Mouse (Mus musculus) cerebellum, adult 2 months (tissue): ENCODE measurements around the gene Abcg1.

Experiments
- CTCF ChIP-seq: fragments of 200-500 bp; IDR thresholded peaks from 2 replicates; pipeline ENCODE4 v1.5.1; 2011; ENCODE audit warnings: low read depth, mild to moderate bottlenecking, control low read depth, low read length, moderate library complexity, borderline replicate concordance; ENCODE audit not compliant: insufficient read depth
- POLR2A ChIP-seq: fragments of 200-500 bp; IDR thresholded peaks from 2 replicates; pipeline ENCODE4 v1.6.1; 2011; ENCODE audit warnings: low read length, control low read depth, borderline replicate concordance; ENCODE audit not compliant: insufficient read depth

DNA sequence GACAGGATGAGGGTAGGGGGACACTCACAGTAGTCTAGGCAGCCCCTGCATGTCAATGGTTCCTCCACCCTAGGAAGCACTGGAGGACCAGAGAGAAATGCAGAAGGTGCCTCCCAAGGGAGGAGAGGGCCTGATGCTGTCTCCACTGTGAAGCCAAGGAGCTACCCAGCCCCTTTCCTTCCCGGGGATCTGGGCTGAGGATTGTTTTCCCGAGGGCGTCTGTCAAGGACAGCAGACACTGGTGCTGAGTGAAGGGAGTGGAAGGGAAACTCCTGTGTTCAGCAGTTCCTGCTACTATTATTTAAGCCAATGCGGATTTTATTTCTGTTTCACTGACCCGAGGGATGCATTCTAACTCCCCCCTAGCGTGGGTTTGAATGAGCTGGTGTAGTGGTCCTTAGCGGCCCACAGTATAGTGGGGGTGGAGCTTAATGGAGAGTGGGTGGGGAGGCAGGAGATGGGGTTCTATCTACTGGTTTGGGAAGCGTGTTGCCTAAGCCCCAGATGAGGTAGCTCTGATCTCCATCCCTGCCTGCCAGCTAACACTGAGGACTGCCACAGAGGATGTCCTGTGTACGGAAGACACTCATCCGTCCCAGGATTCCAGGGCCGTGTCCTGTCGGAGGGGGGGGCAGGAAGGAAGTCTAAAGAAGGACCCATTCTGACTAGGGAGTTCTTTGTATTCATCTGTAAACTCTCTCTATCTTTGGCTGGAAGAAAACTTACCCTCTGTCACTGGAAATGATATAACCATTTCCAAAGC is 21.8 kb downstream of the Abcg1 start:
- TF ChIP-seq CTCF (no peak), POLR2A (no peak)
